Mouse (Mus musculus) lung, adult 2 months (tissue): ENCODE measurements around the gene Kcnq5.

Experiments used
- CTCF ChIP-seq: fragments of 200-500 bp; IDR thresholded peaks from 2 replicates; pipeline ENCODE4 v1.5.1; 2011; ENCODE audit warnings: mild to moderate bottlenecking, low read length, control low read depth; ENCODE audit not compliant: insufficient read depth
- POLR2A ChIP-seq: fragments of 200-500 bp; IDR thresholded peaks from 2 replicates; pipeline ENCODE4 v1.6.1; 2011; ENCODE audit warnings: low read depth, mild to moderate bottlenecking, control low read depth, low read length, borderline replicate concordance; ENCODE audit errors: extremely low read depth

DNA sequence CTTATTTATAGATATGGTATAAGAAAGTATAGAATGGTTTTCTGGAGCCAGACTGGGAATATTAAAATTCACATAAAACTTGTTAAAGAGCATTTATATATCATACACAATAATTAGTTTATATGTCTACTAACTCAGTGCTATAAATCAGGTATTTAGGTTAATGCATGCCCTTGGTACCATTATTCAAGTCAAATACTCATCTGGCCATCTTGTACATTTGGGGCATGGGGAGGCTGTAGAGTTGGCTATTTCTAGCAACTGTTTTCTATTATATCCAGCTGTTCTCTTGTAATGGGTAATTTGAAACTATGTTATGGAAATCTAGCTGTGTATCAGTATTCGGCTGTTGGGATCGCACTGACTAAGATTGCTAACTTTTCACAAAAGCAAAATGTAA lies 339.3 kb downstream of the Kcnq5 start:
- TF ChIP-seq POLR2A, result no peak
- TF ChIP-seq CTCF, result no peak
